25 mouse cellular contexts compared by ENCODE assay signal in genomic region chr7:69837379-69837778, GRCm38 (mm10).
"Had no signal": no experiment of that assay in that cellular context is flagged by ENCODE, and none has a peak within 500 bp of the region (broad histone marks: within the 10 kb centered on the region; RNA-seq: fewer than 3 reads in every experiment).

No protein-coding gene starts in this region.

- H3K4me1 ChIP-seq: heart, embryonic 13.5 days; heart, embryonic 15.5 days; hindbrain, embryonic 12.5 days; kidney, embryonic 15.5 days; limb, embryonic 13.5 days; limb, embryonic 15.5 days had no signal

- DNase-seq: forebrain, postnatal 0 days; gastrocnemius, postnatal 14 days; gastrocnemius, postnatal 36 days; heart, adult 11 months; heart, adult 2 months; heart, postnatal 14 days; heart, postnatal 36 days; kidney, adult 11 months; kidney, adult 2 months; kidney, adult 9 months; kidney, postnatal 14 days; kidney, postnatal 36 days; layer of hippocampus, adult 9-11 months; layer of hippocampus, postnatal 36 days; left cerebral cortex, postnatal 4 days had no signal

- H3K9me3 ChIP-seq: heart, embryonic 13.5 days; heart, embryonic 15.5 days; hindbrain, embryonic 12.5 days; kidney, embryonic 15.5 days; limb, embryonic 13.5 days; limb, embryonic 15.5 days had no signal

- H3K9ac ChIP-seq: forebrain, postnatal 0 days; heart, embryonic 13.5 days; heart, embryonic 15.5 days; hindbrain, embryonic 12.5 days; kidney, embryonic 15.5 days; limb, embryonic 13.5 days; limb, embryonic 15.5 days had no signal

- ATAC-seq: forebrain, postnatal 0 days; hindbrain, postnatal 0 days; intestine, embryonic 16.5 days had no signal

- H3K36me3 ChIP-seq: heart, embryonic 13.5 days; heart, embryonic 15.5 days; hindbrain, embryonic 12.5 days; kidney, embryonic 15.5 days; limb, embryonic 13.5 days; limb, embryonic 15.5 days had no signal

- H3K27me3 ChIP-seq: heart, embryonic 13.5 days; heart, embryonic 15.5 days; hindbrain, embryonic 12.5 days; kidney, embryonic 15.5 days; limb, embryonic 13.5 days; limb, embryonic 15.5 days had no signal

- H3K4me2 ChIP-seq: heart, embryonic 11.5 days; heart, embryonic 13.5 days; heart, embryonic 15.5 days; hindbrain, embryonic 12.5 days; kidney, embryonic 15.5 days; limb, embryonic 13.5 days; limb, embryonic 15.5 days had no signal

- H3K4me3 ChIP-seq: heart, adult 2 months; heart, embryonic 13.5 days; heart, embryonic 15.5 days; hindbrain, embryonic 12.5 days; kidney, embryonic 15.5 days; limb, embryonic 13.5 days; limb, embryonic 15.5 days had no signal

- H3K27ac ChIP-seq: heart, adult 2 months; heart, embryonic 13.5 days; heart, embryonic 15.5 days; hindbrain, embryonic 12.5 days; hindbrain, postnatal 0 days; kidney, embryonic 15.5 days; kidney, postnatal 0 days; limb, embryonic 13.5 days; limb, embryonic 15.5 days had no signal
